Mouse (Mus musculus) cerebellum, postnatal 14 days (tissue): ENCODE results near the gene Pla2g16.

Experiments
- DNase-seq, 2 experiments: peaks; one replicate each; pipeline ENCODE4 v3.0.0; 2021; ENCODE audit warnings: mixed read lengths in 2 of 2

The Pla2g16 gene

DNA sequence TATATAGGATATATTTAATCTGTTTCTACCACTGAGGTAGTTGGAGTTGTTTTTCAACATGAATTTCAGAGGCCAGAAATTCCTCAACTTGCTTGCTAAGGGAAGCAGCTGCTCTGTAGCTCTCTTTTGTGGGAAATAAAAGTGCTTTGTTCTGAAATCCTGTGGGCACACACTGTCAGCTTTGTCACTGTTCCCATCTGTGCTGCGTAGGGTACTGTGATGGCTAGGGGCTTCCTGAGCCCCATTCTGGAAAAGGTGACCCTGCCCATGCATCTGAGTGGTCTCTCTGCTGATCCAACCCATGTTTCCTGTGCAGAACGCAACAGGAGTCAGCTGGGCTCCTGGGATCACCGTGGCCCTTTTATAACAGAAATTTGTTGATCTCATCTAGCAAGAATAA is 9.6 kb downstream of the Pla2g16 start:
- DNase-seq = no peak

DNA sequence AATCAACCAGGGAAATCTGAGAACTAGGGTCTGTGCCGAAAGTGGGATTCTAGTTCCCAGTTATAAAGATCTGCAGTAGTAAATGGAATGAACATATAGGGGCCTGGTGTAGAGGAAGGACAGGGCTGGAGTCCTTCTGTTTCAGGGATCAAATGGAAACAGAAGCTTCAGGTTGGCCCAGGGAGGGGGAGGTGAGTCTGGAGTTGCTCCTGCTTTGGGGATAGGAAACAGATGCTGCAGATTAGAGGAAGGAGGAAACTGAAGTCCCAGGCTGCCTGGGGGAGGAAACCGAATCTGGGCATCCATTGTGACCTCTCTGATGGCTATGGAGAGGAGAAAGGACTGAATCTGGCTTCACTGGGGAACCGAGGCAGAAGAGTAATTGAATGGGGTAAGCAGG is 11.1 kb downstream of the Pla2g16 start:
- DNase-seq = no peak

- DNase-seq = no peak
Observed at GRCm38 (mm10) chr19:7569650-7570049, 12.4 kb downstream of the Pla2g16 start.

GRCm38 (mm10) chr19:7576180-7576579 is 18.9 kb downstream of the Pla2g16 start:
- no peak for DNase-seq

DNA sequence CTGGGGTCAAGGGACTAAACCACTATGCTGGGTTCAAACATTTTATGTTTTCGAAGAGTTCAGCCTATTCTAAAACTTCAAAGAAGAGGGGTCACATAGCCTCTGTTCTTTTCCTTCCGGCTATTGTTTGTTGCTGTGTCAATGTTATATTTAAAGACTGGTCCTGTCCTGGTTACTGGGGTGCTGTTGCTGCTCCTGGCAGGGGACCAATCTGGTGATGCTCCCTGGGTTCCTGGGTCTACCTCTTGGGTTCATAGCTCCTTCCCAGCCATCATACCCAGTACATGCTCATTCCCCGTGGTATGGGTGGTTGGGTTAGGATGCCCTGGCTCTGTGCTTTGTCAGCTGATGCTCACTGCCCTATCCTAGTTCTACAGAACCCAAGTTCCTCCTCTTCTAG is 20.5 kb downstream of the Pla2g16 start:
- DNase-seq = no peak

DNA sequence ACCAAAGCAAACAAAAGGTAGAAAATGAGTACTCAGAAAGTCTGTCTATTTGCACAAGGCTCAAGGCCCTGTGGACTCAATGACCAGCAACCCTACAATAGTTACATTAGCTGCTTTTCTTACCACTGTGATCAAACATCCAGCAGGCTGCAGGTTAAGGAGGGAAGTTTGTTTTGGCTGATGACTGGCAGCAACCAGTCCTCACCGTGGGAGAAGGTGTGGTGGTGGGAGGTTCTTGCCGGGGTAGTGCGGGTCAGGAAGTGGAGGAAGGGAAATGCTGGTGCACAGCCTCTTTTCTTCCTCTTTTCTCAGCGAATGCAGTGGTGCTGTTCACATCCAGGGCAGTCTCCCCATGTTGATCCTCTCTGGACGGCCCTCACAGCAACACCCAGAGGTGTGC is 23.8 kb downstream of the Pla2g16 start:
- no peak for DNase-seq

- no peak for DNase-seq
Observed at GRCm38 (mm10) chr19:7583101-7583500, 25.8 kb downstream of the Pla2g16 start.

DNA sequence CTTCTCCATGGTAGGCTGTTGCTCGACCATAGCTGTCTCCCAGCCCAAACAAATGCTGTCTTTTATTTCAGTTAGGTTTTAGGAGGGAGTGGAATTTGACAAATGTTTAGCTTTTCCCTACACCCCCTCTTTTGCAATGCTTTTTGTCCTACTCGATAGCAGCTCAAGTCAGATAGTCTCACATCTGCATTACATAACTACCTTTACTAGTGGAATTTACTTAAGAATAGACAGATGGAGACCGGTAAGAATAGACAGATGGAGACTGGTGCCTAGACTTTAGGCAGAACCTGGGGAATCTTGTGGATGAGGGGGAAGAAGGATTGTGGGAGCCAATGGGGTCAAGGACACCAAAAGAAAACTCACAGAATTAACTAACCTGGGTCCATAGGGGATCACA is 26.3 kb downstream of the Pla2g16 start:
- no peak for DNase-seq

- peak; percentile 16 to 18 for DNase-seq
Observed at GRCm38 (mm10) chr19:7585279-7585678, 28.0 kb downstream of the Pla2g16 start.

DNA sequence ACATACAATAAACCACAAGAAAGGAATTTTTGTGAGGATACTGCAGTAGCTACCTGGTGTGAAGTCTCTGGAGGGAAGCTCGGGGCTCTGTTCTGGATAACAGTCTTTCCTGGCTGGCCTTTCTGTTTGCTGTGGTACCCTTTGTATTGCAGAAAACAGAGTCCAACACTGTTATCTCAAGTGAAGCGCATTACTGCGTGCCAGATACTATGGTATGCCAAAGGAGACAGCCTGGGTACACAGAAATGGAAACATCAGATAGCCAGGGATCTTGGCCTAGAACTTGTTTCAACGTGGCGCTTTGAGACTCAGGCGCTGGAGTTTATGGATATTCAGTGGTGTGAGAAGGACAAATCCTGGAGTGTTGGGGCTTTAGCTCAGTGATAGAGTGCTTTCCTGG is 28.5 kb downstream of the Pla2g16 start:
- DNase-seq = no peak

GRCm38 (mm10) chr19:7590795-7591194 is 33.5 kb downstream of the Pla2g16 start:
- no peak for DNase-seq

DNA sequence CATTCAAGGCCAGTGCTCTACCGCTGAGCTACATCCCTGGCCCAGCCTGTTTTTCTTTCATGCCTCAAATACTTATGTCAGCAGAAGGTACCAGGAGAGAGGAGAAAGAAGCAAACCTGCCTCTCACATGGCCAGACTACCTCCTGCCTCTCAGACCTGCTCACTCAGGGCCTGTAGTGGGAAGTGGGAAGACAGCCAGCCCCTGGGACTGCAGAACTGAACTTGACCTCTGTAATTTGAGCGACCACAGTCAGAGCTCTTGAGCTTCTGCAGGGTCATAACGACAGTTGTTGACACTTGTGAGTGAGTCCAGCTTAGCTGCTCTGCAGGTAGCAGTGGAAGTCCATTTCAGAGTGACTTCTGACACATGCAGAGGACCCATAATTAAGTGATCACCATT is 34.8 kb downstream of the Pla2g16 start:
- no peak for DNase-seq

- peak in 1 of 2 experiments; percentile 26 for DNase-seq
Observed at GRCm38 (mm10) chr19:7595534-7595933, 38.3 kb downstream of the Pla2g16 start.

GRCm38 (mm10) chr19:7598481-7598880 is 41.2 kb downstream of the Pla2g16 start:
- no peak for DNase-seq

DNA sequence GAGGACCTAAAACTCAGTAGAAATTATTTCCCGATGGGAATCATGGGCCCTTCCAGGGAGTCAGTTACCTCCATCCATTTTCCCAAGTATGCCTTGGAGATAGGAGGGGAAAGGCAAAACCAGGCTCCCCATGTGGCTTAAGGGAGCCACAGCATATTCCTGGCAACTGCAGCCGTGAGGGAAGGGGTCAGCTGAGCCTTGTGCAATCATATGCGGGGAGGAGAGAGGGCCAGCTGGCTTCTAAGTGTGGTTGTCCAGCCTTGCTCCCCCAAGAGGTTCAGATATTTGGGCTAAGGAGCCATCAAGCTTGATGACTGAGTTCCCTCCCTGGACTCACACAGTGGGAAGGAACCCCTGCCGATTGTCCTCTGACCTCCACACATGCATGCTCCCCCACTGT is 44.3 kb downstream of the Pla2g16 start:
- peak in 1 of 2 experiments; percentile 9 for DNase-seq

DNA sequence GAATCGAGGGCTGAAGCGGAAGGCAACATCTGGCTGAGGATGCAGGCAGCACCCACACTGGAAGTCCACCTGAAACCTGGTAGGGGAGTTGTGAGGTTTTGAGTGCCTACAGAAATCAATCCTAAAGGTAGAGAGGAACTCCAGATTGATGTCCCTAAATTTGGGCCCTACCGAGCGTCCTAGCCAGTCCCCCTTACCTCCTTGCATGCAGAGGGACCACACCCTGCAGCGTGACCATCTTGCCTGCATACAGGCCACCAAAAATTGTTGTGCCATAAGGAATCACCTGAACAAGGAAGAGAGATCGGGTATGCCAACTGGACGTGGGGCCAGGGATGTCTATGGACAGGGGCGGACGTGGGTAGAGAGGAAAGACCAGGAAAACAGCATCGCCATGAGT is 46.8 kb downstream of the Pla2g16 start:
- no peak for DNase-seq

- DNase-seq = no peak
Observed at GRCm38 (mm10) chr19:7605013-7605412, 47.8 kb downstream of the Pla2g16 start.

- DNase-seq = peak; percentile 79 to 82
Observed at GRCm38 (mm10) chr19:7605930-7606783, 48.9 kb downstream of the Pla2g16 start.

DNA sequence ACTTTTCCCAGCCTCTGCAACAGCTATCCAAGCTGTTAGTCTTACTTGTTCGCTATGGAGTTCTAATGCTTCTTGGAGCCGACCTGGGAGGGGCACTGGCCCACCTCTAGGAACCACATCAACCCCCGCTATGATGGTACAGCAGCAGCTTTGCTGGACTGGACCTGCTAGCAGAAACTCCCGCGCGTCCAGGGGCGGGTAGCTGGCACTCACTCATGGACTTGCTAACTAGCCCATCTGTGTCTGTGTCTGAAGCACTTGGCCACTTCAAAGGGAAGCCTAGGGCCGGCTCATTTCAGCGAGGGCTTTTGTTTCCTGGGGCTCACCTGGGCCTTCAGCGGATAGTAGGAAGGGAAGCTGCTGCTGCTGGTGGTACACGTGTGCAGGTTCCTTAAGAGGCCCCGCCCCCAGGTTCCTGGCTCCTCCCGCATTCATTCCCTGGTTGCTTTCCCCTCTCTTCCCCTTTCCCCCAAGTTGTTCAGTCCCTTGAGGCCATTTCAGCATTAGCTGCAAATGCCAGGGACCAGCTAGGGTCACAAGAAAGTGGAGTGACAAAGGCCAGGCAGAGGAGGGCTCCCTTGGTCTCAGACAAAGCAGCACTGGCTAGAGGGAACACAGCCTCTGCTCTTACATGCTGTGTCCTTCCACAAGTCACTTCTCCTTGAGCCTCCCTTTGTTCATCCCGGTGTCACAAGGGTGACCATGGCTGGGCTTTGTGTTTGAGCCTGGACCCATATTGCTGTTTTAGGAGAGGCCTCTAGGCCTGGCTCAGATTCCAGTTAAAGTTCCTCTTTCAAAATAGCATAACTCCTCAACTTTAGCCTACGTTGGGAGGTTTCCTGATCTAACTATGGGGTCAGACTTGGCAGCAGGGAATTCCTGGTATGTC is 49.8 kb downstream of the Pla2g16 start, which contains the start of gene Lgals12:
Gene Lgals12, minus strand, starts transcription at position 393 of the 889 bp plus-strand sequence.
- peak; percentile 61 for DNase-seq

- DNase-seq = no peak
Observed at GRCm38 (mm10) chr19:7607690-7608201, 50.5 kb downstream of the Pla2g16 start.

- peak in 1 of 2 experiments; percentile 16 for DNase-seq
Observed at GRCm38 (mm10) chr19:7611942-7612757, 54.9 kb downstream of the Pla2g16 start, which contains the start of gene Hrasls5. Gene Hrasls5, plus strand, starts transcription at chr19:7612541.

GRCm38 (mm10) chr19:7613151-7613550 is 55.9 kb downstream of the Pla2g16 start:
- DNase-seq = no peak
